Mouse (Mus musculus): ENCODE measurements around the gene Mon1b.

DNA sequence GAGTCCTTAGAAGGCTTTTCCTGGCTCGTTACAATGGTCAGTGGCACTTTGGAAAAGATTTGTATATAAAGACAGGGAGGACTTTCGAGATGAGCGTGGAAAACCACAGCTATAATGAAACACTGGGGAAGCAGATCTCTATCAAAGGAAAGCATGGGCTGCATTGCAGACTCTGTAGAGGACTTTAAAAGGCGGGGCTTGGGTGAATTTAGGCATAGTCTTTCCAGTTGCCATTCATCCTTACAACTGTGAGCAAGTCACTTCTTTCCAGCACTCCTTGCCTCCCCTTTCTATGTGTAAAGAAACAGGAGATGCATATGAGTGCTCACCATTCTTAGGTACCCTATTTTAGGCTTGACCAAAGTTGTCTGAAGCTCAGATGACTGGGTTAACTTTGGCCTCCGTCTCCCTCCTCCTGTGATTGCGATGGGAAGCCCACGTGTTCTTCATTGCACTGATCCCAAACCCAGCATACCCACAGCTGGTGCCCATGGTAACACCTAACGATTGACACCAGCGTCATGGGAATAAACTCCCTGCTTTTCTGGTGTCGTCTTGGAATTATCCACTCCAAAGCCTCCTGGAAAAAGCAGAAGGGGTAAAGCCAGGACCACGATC is 21.4 kb downstream of the Mon1b start:
- no peak for TF ChIP-seq CTCF (IDR thresholded peaks at IDR 0.05; ENCODE audit: control insufficient read depth, insufficient read depth, low read length)
- no peak for TF ChIP-seq POLR2A (IDR thresholded peaks at IDR 0.05; ENCODE audit: borderline replicate concordance, control insufficient read depth, low read depth, low read length)

Data from bone marrow, adult 2 months (tissue).